Mouse (Mus musculus) monocyte, adult 5-6 weeks (primary cell): ENCODE results near the gene Osbpl11. TPM values are rescaled to one million over a fixed set of nuclear protein-coding genes. Genes with fewer than 3 reads are reported as not detected.
"Not testable (repeated sequence)": the region's sequence is repeated elsewhere in the genome, so short reads cannot be mapped to it uniquely, and the experiment has no call there.

ENCODE experiments used
- ATAC-seq: fragments of 153-309, 156-312 bp; replicated peaks from 2 replicates; pipeline ENCODE4 v1.8.0; 2017; ENCODE audit warnings: mild to moderate bottlenecking; ENCODE audit not compliant: low TSS enrichment, insufficient number of reproducible peaks, severe bottlenecking, poor library complexity, low FRiP score
- total RNA-seq: library from RNA; stranded (forward); fragments of 200-1000, 200-491, 200-594 nt; gene quantifications from 3 replicates; pipeline ENCODE4 v1.2.3, GENCODE M21; 2017

The Osbpl11 gene
- total RNA-seq, 1 experiment from 2014 or later: 29.8 TPM

GRCm38 (mm10) chr16:33173151-33173550 is 11.7 kb upstream of the Osbpl11 start:
- ATAC-seq: no peak

- ATAC-seq: no peak
Measured at GRCm38 (mm10) chr16:33174695-33175094, 10.2 kb upstream of the Osbpl11 start.

- not testable (repeated sequence) for ATAC-seq
Measured at GRCm38 (mm10) chr16:33176831-33177230, 8.0 kb upstream of the Osbpl11 start.

GRCm38 (mm10) chr16:33177722-33178121 is 7.1 kb upstream of the Osbpl11 start:
- ATAC-seq: no peak

GRCm38 (mm10) chr16:33178278-33179074 is 6.4 kb upstream of the Osbpl11 start:
- 0 out of 2 replicates have a peak, but pooled peaks have one; percentile 33 for ATAC-seq

GRCm38 (mm10) chr16:33179222-33179621 is 5.6 kb upstream of the Osbpl11 start:
- not testable (repeated sequence) for ATAC-seq

- ATAC-seq: no peak
Measured at GRCm38 (mm10) chr16:33179911-33180310, 5.0 kb upstream of the Osbpl11 start.

GRCm38 (mm10) chr16:33180793-33181192 is 4.1 kb upstream of the Osbpl11 start:
- no peak for ATAC-seq

GRCm38 (mm10) chr16:33185261-33186046 is 583 bp downstream of the Osbpl11 start:
- no peak for ATAC-seq

GRCm38 (mm10) chr16:33186134-33186533 is 1.3 kb downstream of the Osbpl11 start:
- no peak for ATAC-seq

GRCm38 (mm10) chr16:33188076-33188475 is 3.2 kb downstream of the Osbpl11 start:
- ATAC-seq: no peak

- ATAC-seq: no peak
Measured at GRCm38 (mm10) chr16:33191671-33192091, 6.8 kb downstream of the Osbpl11 start.

GRCm38 (mm10) chr16:33192280-33192679 is 7.4 kb downstream of the Osbpl11 start:
- ATAC-seq: no peak

GRCm38 (mm10) chr16:33193649-33194048 is 8.8 kb downstream of the Osbpl11 start:
- peak; percentile 68 for ATAC-seq

GRCm38 (mm10) chr16:33195686-33196313 is 10.9 kb downstream of the Osbpl11 start:
- ATAC-seq: no peak

- ATAC-seq: no peak
Measured at GRCm38 (mm10) chr16:33196578-33196977, 11.7 kb downstream of the Osbpl11 start.

- no peak for ATAC-seq
Measured at GRCm38 (mm10) chr16:33200589-33200988, 15.7 kb downstream of the Osbpl11 start.

- ATAC-seq: no peak
Measured at GRCm38 (mm10) chr16:33210812-33211211, 25.9 kb downstream of the Osbpl11 start.

- ATAC-seq: no peak
Measured at GRCm38 (mm10) chr16:33216313-33217003, 31.6 kb downstream of the Osbpl11 start.
